Mouse (Mus musculus) thymus, postnatal 14 days (tissue): ENCODE data around the gene Rnasek.

ENCODE experiments used
- DNase-seq: peaks from one replicate; pipeline ENCODE4 v3.0.0; 2021

The Rnasek gene

GRCm38 (mm10) chr11:70215301-70215700, 24.3 kb downstream of the Rnasek start:
- DNase-seq, result no peak

- no peak for DNase-seq
Measured at GRCm38 (mm10) chr11:70214856-70215209, 24.8 kb downstream of the Rnasek start.

GRCm38 (mm10) chr11:70214191-70214855, 25.3 kb downstream of the Rnasek start:
- no peak for DNase-seq

- no peak for DNase-seq
Measured at GRCm38 (mm10) chr11:70213736-70214135, 25.9 kb downstream of the Rnasek start.

- DNase-seq, result peak; percentile 58
Measured at GRCm38 (mm10) chr11:70212896-70213295, 26.7 kb downstream of the Rnasek start.

GRCm38 (mm10) chr11:70212423-70212822, 27.2 kb downstream of the Rnasek start, which contains the start of gene Slc16a11:
Gene Slc16a11 (plus strand): TSS chr11:70212752.
- DNase-seq, result no peak

- DNase-seq, result no peak
Measured at GRCm38 (mm10) chr11:70211972-70212371, 27.7 kb downstream of the Rnasek start.

- no peak for DNase-seq
Measured at GRCm38 (mm10) chr11:70210681-70211080, 29.0 kb downstream of the Rnasek start.

- DNase-seq, result no peak
Measured at GRCm38 (mm10) chr11:70208778-70209388, 30.8 kb downstream of the Rnasek start.

GRCm38 (mm10) chr11:70207283-70207682, 32.4 kb downstream of the Rnasek start:
- no peak for DNase-seq

- DNase-seq, result no peak
Measured at GRCm38 (mm10) chr11:70206801-70207200, 32.8 kb downstream of the Rnasek start.

- peak; percentile 82 for DNase-seq
Measured at GRCm38 (mm10) chr11:70201691-70202090, 38.0 kb downstream of the Rnasek start.

- no peak for DNase-seq
Measured at GRCm38 (mm10) chr11:70200036-70200608, 39.5 kb downstream of the Rnasek start.

GRCm38 (mm10) chr11:70199107-70199506, 40.5 kb downstream of the Rnasek start:
- DNase-seq, result no peak

- no peak for DNase-seq
Measured at GRCm38 (mm10) chr11:70198332-70198731, 41.3 kb downstream of the Rnasek start.

GRCm38 (mm10) chr11:70193354-70194285, 46.0 kb downstream of the Rnasek start:
- no peak for DNase-seq

GRCm38 (mm10) chr11:70192157-70192556, 47.5 kb downstream of the Rnasek start:
- DNase-seq, result no peak

- no peak for DNase-seq
Measured at GRCm38 (mm10) chr11:70191188-70191587, 48.5 kb downstream of the Rnasek start.

- no peak for DNase-seq
Measured at GRCm38 (mm10) chr11:70189319-70190134, 50.1 kb downstream of the Rnasek start.
